Comparison of ENCODE assay signal across 8 mouse cellular contexts in genomic region chr13:92426294-92427051, GRCm38 (mm10). TPM values are rescaled to one million over a fixed set of nuclear protein-coding genes. Genes with fewer than 3 reads are reported as not detected.
DNase-seq lines count a peak whose midpoint lies in the region; ATAC-seq and TF ChIP-seq lines count a peak whose summit lies in the region.

No protein-coding gene starts in this region.

- peak overlapping the region; percentile 100 for H3K4me2 ChIP-seq in heart, embryonic 15.5 days
- H3K4me2 ChIP-seq in midbrain, embryonic 12.5 days (replicated peaks): peak overlapping the region; percentile 90

- peaks cover 77% of the 10 kb centered on the region for H3K27me3 ChIP-seq in E14TG2a.4 (ENCODE audit: insufficient read depth, low read length)
- H3K27me3 ChIP-seq in heart, embryonic 15.5 days: peaks cover 60% of the 10 kb centered on the region
- H3K27me3 ChIP-seq in midbrain, embryonic 12.5 days: peaks cover 65% of the 10 kb centered on the region

- peak; percentile 26 for DNase-seq in gastrocnemius, postnatal 10 days
- DNase-seq in gastrocnemius, adult 8-10 months (ENCODE audit: low spot score in 2 of 2): no peak
- peak; percentile 69 to 73 for DNase-seq in cerebellum, postnatal 25 days
- DNase-seq in layer of hippocampus, postnatal 14 days (ENCODE audit: low spot score in 2 of 2): peak; percentile 13 to 37

- H3K9ac ChIP-seq in heart, embryonic 15.5 days: peak overlapping the region; percentile 48
- peak overlapping the region; percentile 37 for H3K9ac ChIP-seq in midbrain, embryonic 12.5 days (replicated peaks)

- H3K27ac ChIP-seq in heart, embryonic 15.5 days: no peak overlapping the region
- no peak overlapping the region for H3K27ac ChIP-seq in midbrain, embryonic 12.5 days (replicated peaks)

- no peaks in the 10 kb centered on the region for H3K9me3 ChIP-seq in E14TG2a.4 (ENCODE audit: low read length)
- H3K9me3 ChIP-seq in heart, embryonic 15.5 days (replicated peaks): no peaks in the 10 kb centered on the region
- no peaks in the 10 kb centered on the region for H3K9me3 ChIP-seq in midbrain, embryonic 12.5 days

- H3K4me1 ChIP-seq in E14TG2a.4 (replicated peaks; ENCODE audit: low read depth, low read length): peaks cover 8% of the 10 kb centered on the region
- peaks cover 21% of the 10 kb centered on the region for H3K4me1 ChIP-seq in heart, embryonic 15.5 days (replicated peaks)
- peaks cover 13% of the 10 kb centered on the region; the same call in 1 of the 2 replicates for H3K4me1 ChIP-seq in midbrain, embryonic 12.5 days

- no peak for TF ChIP-seq CTCF in E14TG2a.4 (conservative IDR thresholded peaks at IDR 0.05; ENCODE audit: low read length)

- 0 out of 2 replicates have a peak, but pooled peaks have one; percentile 19 for ATAC-seq in heart, embryonic 15.5 days (replicated peaks; ENCODE audit: insufficient number of reproducible peaks, insufficient read depth, low FRiP score, low read depth)
- peak; percentile 62 for ATAC-seq in midbrain, embryonic 12.5 days (ENCODE audit: low FRiP score, low read depth)
- no peak for ATAC-seq in activated CD4-positive, CD25-positive, alpha-beta regulatory T cell, adult 4 months

- H3K4me3 ChIP-seq in E14TG2a.4 (replicated peaks; ENCODE audit: low read length): peak overlapping the region; percentile 87
- peak overlapping the region; percentile 57 for H3K4me3 ChIP-seq in heart, embryonic 15.5 days
- H3K4me3 ChIP-seq in midbrain, embryonic 12.5 days: peak overlapping the region; percentile 58

- under 1% methylated on average over 85 of the region's 92 CpGs for WGBS in heart, embryonic 15.5 days
- WGBS in midbrain, embryonic 12.5 days: under 1% methylated on average over 92 of the region's 92 CpGs

- H3K36me3 ChIP-seq in E14TG2a.4 (ENCODE audit: insufficient read depth, low read length): no peaks in the 10 kb centered on the region
- H3K36me3 ChIP-seq in heart, embryonic 15.5 days: no peaks in the 10 kb centered on the region
- H3K36me3 ChIP-seq in midbrain, embryonic 12.5 days: no peaks in the 10 kb centered on the region

RNA-seq across cellular contexts. Expression of gene Ankrd34b, which starts 0.8 kb away (rescaled TPM):
- total RNA-seq in gastrocnemius, postnatal 10 days (2021): under 1 TPM in 1 of 2 experiments, not detected in 1; 0.07 TPM
- not detected for total RNA-seq in gastrocnemius, adult 8-10 months (2022)
- 0.09 and 0.14 TPM in 2 replicates for polyA plus RNA-seq in heart, embryonic 15.5 days (2015; fragmentation: Nextera tagmentation; extraction: Ambion mirVana)
- 10 to 100 TPM; 13.4 to 14.2 TPM for total RNA-seq in layer of hippocampus, postnatal 14 days (2021)
- polyA plus RNA-seq in midbrain, embryonic 12.5 days (2016; fragmentation: Nextera tagmentation; extraction: Ambion mirVana): 0.26 and 0.34 TPM in 2 replicates
- under 1 TPM in 1 of 2 experiments, not detected in 1; 0.15 TPM for polyA plus RNA-seq in activated CD4-positive, CD25-positive, alpha-beta regulatory T cell, adult 4 months (2017; shearing (Covaris generic))

RNA-seq across cellular contexts. Expression of gene Fam151b, which starts 57.3 kb away (rescaled TPM):
- 1 to 10 TPM; 3.0 to 3.4 TPM for total RNA-seq in gastrocnemius, postnatal 10 days (2021)
- total RNA-seq in gastrocnemius, adult 8-10 months (2022): 1 to 10 TPM; 1.7 to 3.2 (median 2.5) TPM
- 0.11 TPM in 1 of 2 replicates, not detected in the other for polyA plus RNA-seq in heart, embryonic 15.5 days (2015; fragmentation: Nextera tagmentation; extraction: Ambion mirVana)
- total RNA-seq in layer of hippocampus, postnatal 14 days (2021): 10 to 100 TPM in 1 of 2 experiments, 1 to 10 TPM in 1; 8.9 to 11.0 TPM
- 0.15 TPM in 1 of 2 replicates, not detected in the other for polyA plus RNA-seq in midbrain, embryonic 12.5 days (2016; fragmentation: Nextera tagmentation; extraction: Ambion mirVana)
- not detected for polyA plus RNA-seq in activated CD4-positive, CD25-positive, alpha-beta regulatory T cell, adult 4 months (2017; shearing (Covaris generic))

Comparison
In these comparisons a context has a peak if more than half of its experiments do, and no peak if none do; other contexts are left out.
1. DNase-seq: peak in gastrocnemius, postnatal 10 days (single experiment), cerebellum, postnatal 25 days (2 of 2) and layer of hippocampus, postnatal 14 days (2 of 2); none in gastrocnemius, adult 8-10 months (0 of 2).
2. RNA of gene Ankrd34b, which starts 0.8 kb away (total RNA-seq): 13.4 to 14.2 TPM in layer of hippocampus, postnatal 14 days; 0.07 TPM in gastrocnemius, postnatal 10 days and not detected in gastrocnemius, adult 8-10 months; every median in the first group is over 10 times any median in the second.
3. Peak in every context shown above with its lines, with median percentiles within 50 percentile points of each other: H3K4me3 ChIP-seq.